Mouse (Mus musculus) T-cell, adult 2 months (primary cell): ENCODE results near the gene Mrap.

Source experiments
- DNase-seq: peaks from one replicate; pipeline ENCODE4 v3.0.0; 2022; ENCODE audit warnings: low spot score

The Mrap gene

DNA sequence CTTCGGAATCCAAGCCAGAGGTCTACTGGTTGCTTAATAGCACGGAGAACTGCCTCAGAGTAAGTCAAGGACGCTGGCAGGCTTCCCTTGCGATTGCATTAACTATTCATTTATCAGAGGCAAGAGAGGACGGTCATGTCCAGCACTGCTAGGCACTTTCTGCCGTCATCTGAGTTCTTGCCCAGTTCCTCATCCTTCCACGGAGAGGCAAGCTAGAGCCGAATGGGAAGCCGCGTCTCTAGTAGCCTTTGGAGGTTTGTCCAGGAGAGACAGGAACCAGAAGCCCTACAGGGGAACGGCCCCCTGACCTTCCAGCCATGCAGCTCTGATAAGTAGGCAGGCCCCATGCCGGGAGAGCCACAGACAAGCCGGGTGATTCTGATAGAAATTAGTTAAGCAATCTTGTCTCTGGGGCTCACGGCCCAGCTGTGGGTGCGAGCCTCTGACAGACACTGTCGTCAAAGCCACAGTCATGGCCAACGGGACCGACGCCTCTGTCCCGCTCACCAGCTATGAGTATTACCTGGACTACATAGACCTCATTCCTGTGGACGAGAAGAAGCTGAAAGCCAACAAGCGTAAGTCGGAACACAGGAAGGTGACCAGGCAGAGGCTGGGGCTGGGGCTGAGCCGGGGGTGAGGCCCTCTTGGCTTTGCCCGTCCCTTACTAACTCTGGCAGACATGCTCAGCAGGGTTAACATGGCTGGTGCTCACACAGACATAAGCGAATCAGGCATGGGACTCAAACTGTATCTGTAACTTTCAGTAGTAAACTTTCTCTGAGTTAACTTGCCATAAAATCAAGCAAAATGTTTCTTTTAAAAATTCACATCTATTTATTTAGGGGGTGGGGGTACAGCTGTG lies at the start of gene Mrap:
Mrap (plus strand) TSS at position 116 of the 865 bp plus-strand sequence.
- no peak for DNase-seq

DNA sequence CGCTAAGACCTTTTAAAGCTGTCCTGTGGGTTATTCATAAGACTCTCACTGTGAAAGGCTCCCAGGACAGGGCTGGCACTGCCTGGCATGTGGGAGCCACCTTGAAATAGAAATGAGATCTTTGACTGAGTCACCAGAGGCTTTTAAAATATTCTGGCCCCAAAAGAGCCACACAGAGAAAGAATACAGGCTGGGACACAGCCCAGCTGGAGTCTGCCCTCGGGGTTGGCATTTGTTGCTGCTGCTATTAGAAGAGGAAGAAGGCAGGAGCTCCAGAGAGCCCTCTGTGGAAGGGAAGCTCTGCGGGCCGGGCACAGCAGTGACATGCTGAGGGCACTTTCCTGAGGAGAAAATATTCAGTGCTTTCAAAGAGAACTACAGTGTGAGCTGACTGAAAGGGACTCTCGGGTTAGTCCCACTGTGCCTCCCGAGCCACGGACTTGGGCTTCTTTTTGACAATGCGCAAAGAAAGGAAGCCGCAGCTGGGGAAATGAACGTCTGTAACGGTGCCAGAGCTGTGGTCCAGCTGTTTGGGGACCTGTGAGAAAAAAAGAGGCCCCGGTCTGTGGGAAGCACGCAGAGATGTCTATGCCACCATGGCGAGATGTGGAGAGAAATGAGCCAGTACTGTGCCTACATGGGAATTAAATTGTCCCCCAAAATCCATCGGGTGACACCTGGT lies 45.2 kb upstream of the Mrap start:
- DNase-seq: no peak

- DNase-seq: no peak
These were observed 44.4 kb upstream of the Mrap start for GRCm38 (mm10) chr16:90693625-90694024.

- DNase-seq: peak; percentile 16
These were observed 43.3 kb upstream of the Mrap start for GRCm38 (mm10) chr16:90694719-90695118.

GRCm38 (mm10) chr16:90695121-90695520 lies 42.9 kb upstream of the Mrap start:
- DNase-seq: no peak

DNA sequence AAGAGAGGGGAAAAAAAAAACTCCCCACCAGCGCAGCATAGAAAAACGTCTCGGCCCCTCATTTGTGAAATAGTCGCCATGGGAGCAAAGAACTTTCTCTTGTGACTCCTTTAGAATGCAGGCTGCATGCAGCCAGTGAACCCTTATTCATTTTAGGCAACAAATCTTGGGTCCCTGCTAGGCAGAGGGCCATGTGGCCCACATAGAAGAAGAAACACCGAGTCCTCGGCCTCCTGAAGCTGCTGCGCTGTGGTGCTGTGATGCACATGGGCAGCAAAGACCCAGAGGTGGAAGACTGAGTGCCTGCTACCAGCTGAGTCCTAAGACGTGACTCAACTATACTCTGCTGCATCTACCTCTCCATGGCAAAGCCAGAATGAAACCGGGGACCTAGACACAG lies 41.7 kb upstream of the Mrap start:
- DNase-seq: no peak

GRCm38 (mm10) chr16:90699390-90699789 lies 38.6 kb upstream of the Mrap start:
- DNase-seq: no peak

- no peak for DNase-seq
These were observed 36.5 kb upstream of the Mrap start for GRCm38 (mm10) chr16:90701541-90701940.

GRCm38 (mm10) chr16:90703646-90704045 lies 34.4 kb upstream of the Mrap start:
- no peak for DNase-seq

GRCm38 (mm10) chr16:90704161-90704825 lies 33.7 kb upstream of the Mrap start:
- DNase-seq: no peak

- no peak for DNase-seq
These were observed 31.7 kb upstream of the Mrap start for GRCm38 (mm10) chr16:90706279-90706678.

DNA sequence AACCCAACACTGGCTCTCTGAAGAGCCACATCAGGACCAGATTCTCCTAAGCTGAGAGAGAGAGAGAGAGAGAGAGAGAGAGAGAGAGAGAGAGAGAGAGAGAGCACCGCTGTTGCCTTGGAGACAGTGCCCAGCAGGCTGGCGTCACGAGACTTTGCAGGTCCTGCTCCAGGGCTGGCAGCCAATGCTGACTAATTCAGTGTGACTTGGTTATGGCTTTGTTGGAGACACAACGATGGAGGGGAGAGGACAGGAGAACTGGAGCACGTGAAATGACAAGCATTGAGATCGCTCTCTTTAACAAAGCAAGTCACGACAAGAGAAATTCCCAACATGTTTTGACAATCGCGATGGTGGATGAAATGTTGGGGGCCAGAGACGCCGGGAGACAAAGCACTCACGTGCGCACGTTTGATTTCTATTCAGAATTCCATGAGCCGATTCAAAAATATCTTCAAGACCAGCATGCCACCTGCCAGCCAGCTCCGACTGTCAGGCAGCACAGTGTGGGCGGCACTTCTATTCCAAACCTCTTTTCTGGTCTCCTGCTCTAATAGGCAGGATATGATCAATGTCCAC lies 28.2 kb upstream of the Mrap start:
- DNase-seq: no peak

GRCm38 (mm10) chr16:90710313-90710712 lies 27.7 kb upstream of the Mrap start:
- no peak for DNase-seq

GRCm38 (mm10) chr16:90724051-90724450 lies 14.0 kb upstream of the Mrap start:
- DNase-seq: no peak

DNA sequence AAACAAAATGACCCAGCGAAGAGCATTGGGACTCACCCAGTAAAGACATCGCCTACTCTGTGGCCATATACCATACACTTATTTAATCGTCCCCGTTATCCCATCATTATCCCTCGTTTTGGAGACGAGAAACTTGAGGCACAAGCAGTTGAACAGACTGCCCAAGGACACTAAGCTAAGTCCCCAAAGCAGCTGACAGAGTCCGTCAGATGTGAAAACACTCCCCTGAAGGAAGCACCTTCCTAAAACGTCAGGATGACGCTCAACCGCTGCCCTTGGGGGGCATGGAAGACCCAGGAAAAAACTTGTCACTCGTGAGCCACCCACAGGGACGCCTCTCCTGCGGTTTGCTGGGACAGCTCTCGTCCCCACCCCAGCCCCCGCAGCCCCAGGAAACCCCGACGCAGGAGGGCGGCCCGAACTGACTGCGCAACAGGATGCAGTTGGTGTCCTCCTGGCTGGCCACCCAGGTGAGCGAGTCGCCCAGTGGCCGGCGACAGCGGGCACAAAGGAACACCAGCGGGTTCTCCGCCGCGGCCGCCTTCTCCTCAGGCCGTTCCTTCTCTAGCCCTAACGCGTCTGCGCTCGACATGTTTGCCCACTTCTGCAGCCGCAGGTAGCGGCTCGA lies 11.3 kb upstream of the Mrap start:
- peak; percentile 50 for DNase-seq

- DNase-seq: peak; percentile 92
These were observed 10.5 kb upstream of the Mrap start, which contains the start of gene Mis18a for GRCm38 (mm10) chr16:90727233-90728115. Mis18a (minus strand) TSS chr16:90727404.

DNA sequence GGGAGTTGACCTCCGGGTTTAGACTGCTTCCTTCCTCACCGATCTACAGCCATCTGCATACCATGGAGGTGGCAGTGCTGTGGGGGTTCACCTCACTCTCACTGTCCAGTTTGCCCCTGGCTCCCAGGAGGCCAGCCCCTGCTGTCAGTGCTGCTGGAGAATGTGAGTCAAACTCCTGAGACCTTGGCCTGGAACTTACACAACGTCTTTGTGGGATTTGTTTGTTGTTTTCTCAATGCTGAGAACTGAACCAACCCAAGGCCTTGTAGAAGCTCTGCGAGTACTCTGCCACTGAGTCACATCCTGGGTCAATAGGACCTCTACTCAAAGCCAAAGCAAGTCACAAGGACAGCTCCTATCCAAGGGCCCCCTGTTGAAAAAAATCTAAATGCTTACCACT lies 2.4 kb upstream of the Mrap start:
- DNase-seq: no peak

DNA sequence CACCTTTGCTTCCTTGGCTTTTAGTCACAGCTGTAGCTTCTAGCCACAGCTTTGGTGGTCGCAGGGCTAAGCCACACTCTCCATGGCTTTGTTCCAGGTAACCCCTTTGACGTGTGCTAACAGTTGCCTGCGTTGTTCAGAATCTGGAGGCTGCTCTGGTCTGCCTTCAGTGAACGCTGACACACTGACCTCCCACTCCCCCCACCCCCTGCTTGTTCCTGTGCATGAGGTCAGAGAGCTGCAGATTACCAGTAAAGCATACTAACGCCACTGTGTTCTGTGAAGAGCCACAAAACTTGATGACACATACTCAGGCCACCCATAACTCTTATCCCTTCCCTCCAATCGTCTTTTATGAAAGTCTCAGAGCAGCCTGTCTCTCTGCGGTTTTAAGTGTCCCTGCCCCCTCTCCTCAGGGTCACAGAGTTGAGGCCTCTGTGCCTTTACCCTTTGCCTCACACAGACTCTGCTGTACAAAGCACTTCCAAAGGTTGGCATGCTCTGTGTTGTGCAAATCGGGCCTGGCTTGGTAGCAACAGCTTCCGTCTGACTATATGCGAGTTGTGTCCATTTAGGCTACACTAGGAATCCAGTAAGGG lies 1.2 kb upstream of the Mrap start:
- DNase-seq: no peak

GRCm38 (mm10) chr16:90747143-90747542 lies 9.1 kb downstream of the Mrap start:
- DNase-seq: no peak

GRCm38 (mm10) chr16:90748169-90748568 lies 10.2 kb downstream of the Mrap start:
- no peak for DNase-seq
